Mouse (Mus musculus) effector memory CD4-positive, alpha-beta T cell, adult 5 months (primary cell): ENCODE data around the gene Gm3543. TPM values are rescaled to one million over a fixed set of nuclear protein-coding genes. Genes with fewer than 3 reads are reported as not detected.

ENCODE experiments used
- polyA plus RNA-seq: library from polyadenylated mRNA; unstranded; fragments of 100-300 nt; shearing (Covaris generic); gene quantifications from one replicate; pipeline ENCODE4 v1.2.1, GENCODE M21; 2017

The Gm3543 gene
- polyA plus RNA-seq = not detected

GRCm38 (mm10) chr14:41983225-41983624 lies at the start of gene Gm3543:
Gene Gm3543, minus strand, starts transcription at chr14:41983325.

GRCm38 (mm10) chr14:41967827-41968226 lies 15.3 kb downstream of the Gm3543 start, which contains the start of gene Gm6401:
Gene Gm6401, minus strand, starts transcription at chr14:41967927.

GRCm38 (mm10) chr14:41943695-41944094 lies 39.4 kb downstream of the Gm3543 start, which contains the start of gene 1700024B05Rik:
Gene 1700024B05Rik, plus strand, starts transcription at chr14:41943995.

Other genes with a start within 250 kb of the Gm3543 start
- gene Gm7929, start 232.7 kb downstream of the Gm3543 start, polyA plus RNA-seq = not detected
- gene Gm47189, start 210.9 kb downstream of the Gm3543 start, polyA plus RNA-seq = not detected
- not detected for gene Gm7980, start 76.0 kb downstream of the Gm3543 start, polyA plus RNA-seq
- gene 1700049E17Rik1, start 58.4 kb downstream of the Gm3543 start, polyA plus RNA-seq = not detected
- not detected for gene 1700024B05Rik, start 39.3 kb downstream of the Gm3543 start, polyA plus RNA-seq
- gene Gm6401, start 15.4 kb downstream of the Gm3543 start, polyA plus RNA-seq = not detected
- not detected for gene Gm7951, start 134.0 kb upstream of the Gm3543 start, polyA plus RNA-seq
- gene Gm17027, start 179.3 kb upstream of the Gm3543 start, polyA plus RNA-seq = not detected
- gene Gm3573, start 207.5 kb upstream of the Gm3543 start, polyA plus RNA-seq = not detected